Mouse (Mus musculus) MEL (cell line): ENCODE data around the gene Adamtsl1. TPM values are rescaled to one million over a fixed set of nuclear protein-coding genes. Genes with fewer than 3 reads are reported as not detected.

Experiments
- DNase-seq: peaks from one replicate; pipeline ENCODE4 v3.0.0; 2011; ENCODE audit warnings: low read depth, low spot score
- H3K27ac ChIP-seq: 2 replicates; pipeline ENCODE4 v1.5.1; 2012; ENCODE audit warnings: low read depth, mild to moderate bottlenecking, control low read depth, low read length, moderate library complexity; ENCODE audit not compliant: control insufficient read depth
- H3K27me3 ChIP-seq, 2 experiments: fragments of 150-350 bp in 1 of 2; sonication (generic) in 1 of 2; 2 replicates each; pipeline ENCODE4 v1.6.1; 2012; ENCODE audit warnings: low read length in 2 of 2, mild to moderate bottlenecking in 2 of 2, improper control_type of control experiment in 1 of 2, moderate library complexity in 1 of 2; ENCODE audit not compliant: insufficient read depth in 2 of 2, control insufficient read depth in 1 of 2
- H3K36me3 ChIP-seq, 2 experiments: 2 replicates each; pipeline ENCODE4 v1.6.1; 2012 to 2014; ENCODE audit warnings: low read length in 2 of 2, improper control_type of control experiment in 1 of 2, inconsistent platforms in 1 of 2, mild to moderate bottlenecking in 1 of 2; ENCODE audit not compliant: insufficient read depth in 2 of 2, control insufficient read depth in 1 of 2
- H3K4me1 ChIP-seq, 2 experiments: fragments of 150-350 bp in 1 of 2; sonication (generic) in 1 of 2; 2 replicates each; pipeline ENCODE4 v1.6.1; 2012; ENCODE audit warnings: low read length in 2 of 2, improper control_type of control experiment in 1 of 2, mild to moderate bottlenecking in 1 of 2; ENCODE audit not compliant: insufficient read depth in 2 of 2, control insufficient read depth in 1 of 2
- H3K4me3 ChIP-seq, 2 experiments: fragments of 150-350 bp in 1 of 2; sonication (generic) in 1 of 2; 2 replicates each; pipeline ENCODE4 v1.5.1; 2012; ENCODE audit warnings: low read depth in 2 of 2, low read length in 2 of 2, mild to moderate bottlenecking in 2 of 2, moderate library complexity in 2 of 2, control low read depth in 1 of 2, improper control_type of control experiment in 1 of 2; ENCODE audit not compliant: control insufficient read depth in 1 of 2, insufficient read depth in 1 of 2
- H3K79me2 ChIP-seq: 2 replicates; pipeline ENCODE4 v1.6.1; 2012; ENCODE audit warnings: mild to moderate bottlenecking, low read length, moderate library complexity; ENCODE audit not compliant: control insufficient read depth, poor library complexity, insufficient read depth
- H3K9ac ChIP-seq: 2 replicates; pipeline ENCODE4 v1.6.1; 2012; ENCODE audit warnings: low read depth, mild to moderate bottlenecking, control low read depth, low read length, moderate library complexity; ENCODE audit not compliant: control insufficient read depth, poor library complexity, severe bottlenecking
- H3K9me3 ChIP-seq: fragments of 150-350 bp; sonication (generic); replicated peaks from 2 replicates; pipeline ENCODE4 v1.6.1; 2012; ENCODE audit warnings: mild to moderate bottlenecking, low read length, improper control_type of control experiment, moderate library complexity; ENCODE audit not compliant: insufficient read depth
- CHD1 ChIP-seq: IDR thresholded peaks from 2 replicates; pipeline ENCODE4 v1.6.1; 2012; ENCODE audit warnings: low read depth, mild to moderate bottlenecking, inconsistent platforms, low read length, improper control_type of control experiment
- E2F4 ChIP-seq: IDR thresholded peaks from 2 replicates; pipeline ENCODE4 v1.6.1; 2011; ENCODE audit warnings: low read depth, low read length, improper control_type of control experiment, borderline replicate concordance
- ELF1 ChIP-seq: IDR thresholded peaks from 2 replicates; pipeline ENCODE4 v1.6.1; 2014; ENCODE audit warnings: low read depth, mild to moderate bottlenecking, inconsistent platforms, low read length, improper control_type of control experiment, moderate library complexity
- EP300 ChIP-seq, 2 experiments: IDR thresholded peaks; 2 replicates each; pipeline ENCODE4 v1.6.1; 2011; ENCODE audit warnings: improper control_type of control experiment in 2 of 2, low read length in 2 of 2, low read depth in 1 of 2, mild to moderate bottlenecking in 1 of 2
- GABPA ChIP-seq: IDR thresholded peaks from 2 replicates; pipeline ENCODE4 v1.6.1; 2012; ENCODE audit warnings: low read depth, mild to moderate bottlenecking, inconsistent platforms, low read length, improper control_type of control experiment, moderate library complexity
- JUND ChIP-seq: IDR thresholded peaks from 2 replicates; pipeline ENCODE4 v1.6.1; 2011; ENCODE audit warnings: low read depth, mild to moderate bottlenecking, improper control_type of control experiment, low read length
- KAT2A ChIP-seq: conservative IDR thresholded peaks from 2 replicates; pipeline ENCODE4 v1.6.1; 2012; ENCODE audit warnings: low read depth, low read length, improper control_type of control experiment, inconsistent platforms
- MAFK ChIP-seq: IDR thresholded peaks from 2 replicates; pipeline ENCODE4 v1.6.1; 2011; ENCODE audit warnings: low read depth, mild to moderate bottlenecking, low read length, improper control_type of control experiment, borderline replicate concordance
- MAX ChIP-seq: IDR thresholded peaks from 2 replicates; pipeline ENCODE4 v1.6.1; 2011; ENCODE audit warnings: low read length, improper control_type of control experiment
- MAZ ChIP-seq: IDR thresholded peaks from 2 replicates; pipeline ENCODE4 v1.6.1; 2012; ENCODE audit warnings: low read depth, mild to moderate bottlenecking, inconsistent platforms, low read length, improper control_type of control experiment
- MEF2A ChIP-seq: IDR thresholded peaks from 2 replicates; pipeline ENCODE4 v1.6.1; 2014; ENCODE audit warnings: low read depth, mild to moderate bottlenecking, inconsistent platforms, low read length, improper control_type of control experiment; ENCODE audit not compliant: poor library complexity, insufficient replicate concordance, severe bottlenecking; ENCODE audit errors: extremely low read depth
- MXI1 ChIP-seq: IDR thresholded peaks from 2 replicates; pipeline ENCODE4 v1.6.1; 2011; ENCODE audit warnings: mild to moderate bottlenecking, low read depth, low read length, improper control_type of control experiment
- MYC ChIP-seq: IDR thresholded peaks from 2 replicates; pipeline ENCODE4 v1.6.1; 2011; ENCODE audit warnings: low read depth, mild to moderate bottlenecking, low read length, improper control_type of control experiment, moderate library complexity
- NELFE ChIP-seq: IDR thresholded peaks from 2 replicates; pipeline ENCODE4 v1.6.1; 2011; ENCODE audit warnings: low read depth, low read length, improper control_type of control experiment
- POLR2AphosphoS2 ChIP-seq: IDR thresholded peaks from 2 replicates; pipeline ENCODE4 v1.6.1; 2011; ENCODE audit warnings: low read length, improper control_type of control experiment
- RAD21 ChIP-seq: IDR thresholded peaks from 2 replicates; pipeline ENCODE4 v1.6.1; 2011; ENCODE audit warnings: mild to moderate bottlenecking, low read depth, low read length, improper control_type of control experiment
- RCOR1 ChIP-seq: IDR thresholded peaks from 2 replicates; pipeline ENCODE4 v1.6.1; 2012; ENCODE audit warnings: low read depth, mild to moderate bottlenecking, inconsistent platforms, low read length, improper control_type of control experiment
- SIN3A ChIP-seq: IDR thresholded peaks from 2 replicates; pipeline ENCODE4 v1.6.1; 2012; ENCODE audit warnings: low read length, improper control_type of control experiment, inconsistent platforms
- SMC3 ChIP-seq: IDR thresholded peaks from 2 replicates; pipeline ENCODE4 v1.6.1; 2011; ENCODE audit warnings: low read depth, low read length, improper control_type of control experiment
- TAL1 ChIP-seq: IDR thresholded peaks from 2 replicates; pipeline ENCODE4 v1.6.1; 2012; ENCODE audit warnings: mild to moderate bottlenecking, inconsistent platforms, low read length, moderate library complexity, mixed read lengths
- TCF12 ChIP-seq: IDR thresholded peaks from 2 replicates; pipeline ENCODE4 v1.6.1; 2014; ENCODE audit warnings: low read depth, mild to moderate bottlenecking, inconsistent platforms, low read length, improper control_type of control experiment, moderate library complexity
- ZC3H11A ChIP-seq: IDR thresholded peaks from 2 replicates; pipeline ENCODE4 v1.6.1; 2012; ENCODE audit warnings: low read depth, mild to moderate bottlenecking, inconsistent platforms, low read length, improper control_type of control experiment
- ZKSCAN1 ChIP-seq: IDR thresholded peaks from 2 replicates; pipeline ENCODE4 v1.6.1; 2012; ENCODE audit warnings: low read depth, mild to moderate bottlenecking, inconsistent platforms, low read length, improper control_type of control experiment, moderate library complexity
- ZMIZ1 ChIP-seq: IDR thresholded peaks from 2 replicates; pipeline ENCODE4 v1.6.1; 2012; ENCODE audit warnings: low read depth, mild to moderate bottlenecking, inconsistent platforms, low read length, improper control_type of control experiment, moderate library complexity
- ZNF384 ChIP-seq: IDR thresholded peaks from 2 replicates; pipeline ENCODE4 v1.6.1; 2012; ENCODE audit warnings: low read depth, mild to moderate bottlenecking, inconsistent platforms, low read length, improper control_type of control experiment
- polyA plus RNA-seq, 2 experiments: library from polyadenylated mRNA; stranded (reverse) in 1 of 2; unstranded in 1 of 2; fragments of >175 nt in 1 of 2; fragments of >200 nt in 1 of 2; gene quantifications; 2 replicates each; pipeline versions ENCODE4 v1.2.1 to v1.2.4; 2012; ENCODE audit warnings: low replicate concordance in 2 of 2, low read depth in 1 of 2; ENCODE audit not compliant: insufficient read length in 2 of 2, insufficient read depth in 1 of 2, missing spikeins in 1 of 2
- total RNA-seq: library from RNA; depleted of rRNA; stranded (reverse); fragments of 300-350 nt; gene quantifications from 2 replicates; pipeline ENCODE4 v1.2.3, GENCODE M21; 2012

Gene Adamtsl1
- total and polyA plus RNA-seq, 3 experiments = not detected

DNA sequence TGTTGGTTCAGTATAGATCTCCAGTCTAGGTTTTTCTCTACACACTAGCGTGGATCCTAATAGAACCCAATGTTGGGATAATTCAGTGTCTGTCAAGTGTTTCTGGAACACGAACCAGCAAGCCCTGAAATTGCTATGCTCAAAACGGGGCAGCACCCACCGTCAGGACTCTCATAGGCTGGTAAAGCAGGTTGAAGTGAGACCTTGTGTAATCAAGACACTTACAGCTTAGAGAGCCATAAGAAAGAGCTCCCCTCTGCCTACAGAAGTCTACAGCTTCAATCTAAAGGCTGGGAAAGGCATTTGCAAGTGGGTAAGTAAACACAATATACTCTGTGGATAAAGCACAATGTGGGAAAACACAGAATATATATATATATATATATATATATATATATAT lies 367.3 kb downstream of the Adamtsl1 start:
- Histone ChIP-seq H3K4me1 (no peaks in the 10 kb centered on the region), H3K79me2 (no peaks in the 10 kb centered on the region), H3K36me3 (no peaks in the 10 kb centered on the region), H3K4me3 (no peak overlapping the region), H3K27me3 (no peaks in the 10 kb centered on the region; a peak in 1 of 4 replicates), H3K27ac (no peak overlapping the region), H3K9ac (no peak overlapping the region), H3K9me3 (no peaks in the 10 kb centered on the region)
- no peak for DNase-seq
- TF ChIP-seq CHD1 (no peak), KAT2A (no peak), MAX (no peak), GABPA (no peak), SIN3A (no peak), TAL1 (no peak), ZKSCAN1 (no peak), TCF12 (no peak), RCOR1 (no peak), MYC (no peak), RAD21 (no peak), MAZ (no peak), MEF2A (no peak), JUND (no peak)

DNA sequence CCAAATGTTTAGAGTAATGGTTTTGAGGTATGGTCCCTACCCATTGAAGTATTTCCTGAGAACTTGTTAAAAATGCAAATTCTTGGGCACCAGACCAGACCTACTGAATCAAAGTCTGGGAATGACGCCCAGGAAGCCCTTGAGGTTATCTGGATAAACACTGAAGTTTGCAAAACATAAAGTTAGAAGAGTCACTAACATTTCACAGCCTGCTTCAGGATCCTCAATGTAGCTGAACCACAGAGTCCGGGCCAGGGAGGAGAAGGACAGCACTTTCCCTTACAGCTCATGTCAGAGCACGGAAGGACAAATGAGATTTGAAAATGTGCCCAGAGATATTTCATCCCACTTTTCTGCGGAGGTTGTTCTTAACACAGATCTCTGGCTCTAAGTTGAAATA lies 370.1 kb downstream of the Adamtsl1 start:
- H3K79me2 ChIP-seq = no peaks in the 10 kb centered on the region
- TF ChIP-seq JUND = no peak
- TF ChIP-seq MAX = no peak
- TF ChIP-seq MYC = no peak
- TF ChIP-seq RCOR1 = no peak
- no peak for TF ChIP-seq NELFE
- no peak for TF ChIP-seq KAT2A
- no peak for TF ChIP-seq POLR2AphosphoS2
- TF ChIP-seq ELF1 = no peak
- no peak for TF ChIP-seq TCF12
- TF ChIP-seq MAFK = no peak
- no peak for TF ChIP-seq ZC3H11A
- no peak for TF ChIP-seq ZKSCAN1
- no peak for TF ChIP-seq E2F4
- no peak for TF ChIP-seq SMC3
- TF ChIP-seq ZMIZ1 = no peak
- no peak for TF ChIP-seq ZNF384
- TF ChIP-seq MXI1 = no peak
- TF ChIP-seq MAZ = no peak
- no peak for TF ChIP-seq EP300 (IDR thresholded peaks at IDR 0.05; ENCODE audit: low read depth in 1 of 2, low read length in 2 of 2)
- no peak overlapping the region for H3K9ac ChIP-seq
- no peak overlapping the region for H3K4me3 ChIP-seq
- H3K27me3 ChIP-seq = no peaks in the 10 kb centered on the region; a peak in 1 of 4 replicates
- no peaks in the 10 kb centered on the region for H3K9me3 ChIP-seq
- no peaks in the 10 kb centered on the region for H3K4me1 ChIP-seq
- H3K36me3 ChIP-seq = no peaks in the 10 kb centered on the region
- no peak overlapping the region for H3K27ac ChIP-seq
- DNase-seq = no peak
